Mouse (Mus musculus): ENCODE data around the gene Polr3h. TPM values are rescaled to one million over a fixed set of nuclear protein-coding genes. Genes with fewer than 3 reads are reported as not detected.
"Not testable (repeated sequence)": the region's sequence is repeated elsewhere in the genome, so short reads cannot be mapped to it uniquely, and the experiment has no call there.

Gene Polr3h
- total RNA-seq (2021), result 10 to 100 TPM; 15.6 to 34.4 TPM
- polyA plus RNA-seq (2012; rRNA removed), result 16.7 and 17.5 TPM in 2 replicates
- long read RNA-seq, transcript Polr3h-201 (6 exons, 2,542 nt), result major isoform, 44 of 60 reads
- long read RNA-seq, transcript Polr3h-206 (6 exons, 1,290 nt), result minor isoform, 7 of 60 reads
- long read RNA-seq, partial matches to known transcripts, result 3 of 60 reads
- long read RNA-seq, other reads (novel, unspliced or antisense), result 6 of 60 reads

DNA sequence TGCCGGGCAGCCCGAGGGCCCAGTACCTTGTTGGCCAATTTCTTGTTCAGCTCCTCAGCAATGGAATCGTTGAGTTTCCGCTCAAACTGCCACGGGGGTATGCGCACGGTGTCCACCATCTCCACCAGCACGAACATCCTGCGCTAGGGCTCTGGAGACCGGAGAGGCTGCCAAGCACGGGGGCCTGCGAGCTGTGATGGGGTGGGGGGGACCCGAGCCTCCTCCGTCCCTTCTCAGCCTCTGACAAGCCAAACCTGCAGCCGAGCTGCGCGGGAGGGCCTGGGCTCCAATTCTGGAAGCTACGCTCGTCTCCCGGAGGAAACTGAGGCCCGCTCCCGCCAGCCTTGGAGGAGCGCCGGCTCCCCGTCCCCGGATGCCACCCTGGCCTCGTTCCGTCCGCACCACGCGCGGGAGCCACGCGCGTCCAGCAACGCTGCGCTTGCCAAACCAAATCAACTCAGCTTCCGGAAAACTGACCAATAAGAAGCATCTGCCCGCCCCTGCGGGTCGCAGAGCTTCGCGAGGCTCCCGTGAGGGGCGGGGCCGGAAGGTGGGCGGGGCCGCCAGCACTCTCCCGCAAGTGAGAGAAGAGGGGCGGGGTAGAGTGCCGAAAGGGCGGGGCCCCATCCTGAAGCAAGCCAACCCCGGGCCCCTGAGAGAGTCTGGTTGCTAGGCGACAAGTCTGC lies at the start of gene Polr3h:
Gene Polr3h, minus strand, starts transcription at position 481 of the 686 bp plus-strand sequence.
- DNase-seq, result peak; percentile 98

DNA sequence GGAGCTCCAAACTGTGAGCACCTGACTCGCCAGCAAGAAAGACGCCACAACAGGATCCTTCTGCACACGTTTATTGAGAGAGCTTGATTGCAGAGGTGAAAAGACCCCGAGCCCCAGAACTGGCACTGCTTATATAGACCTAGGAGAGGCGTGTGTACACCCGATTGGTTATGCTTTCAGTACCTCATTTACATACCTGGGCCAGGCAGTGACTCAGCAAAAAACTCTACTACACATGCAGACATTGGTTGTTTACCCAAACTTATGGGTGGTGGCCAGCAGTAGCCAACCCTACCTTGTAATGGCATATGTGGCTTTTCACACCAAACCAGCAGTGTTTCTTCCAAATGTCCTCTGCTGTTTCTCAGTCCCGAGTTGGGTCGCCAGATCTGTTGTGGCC lies 49.1 kb upstream of the Polr3h start:
- DNase-seq, result not testable (repeated sequence)

DNA sequence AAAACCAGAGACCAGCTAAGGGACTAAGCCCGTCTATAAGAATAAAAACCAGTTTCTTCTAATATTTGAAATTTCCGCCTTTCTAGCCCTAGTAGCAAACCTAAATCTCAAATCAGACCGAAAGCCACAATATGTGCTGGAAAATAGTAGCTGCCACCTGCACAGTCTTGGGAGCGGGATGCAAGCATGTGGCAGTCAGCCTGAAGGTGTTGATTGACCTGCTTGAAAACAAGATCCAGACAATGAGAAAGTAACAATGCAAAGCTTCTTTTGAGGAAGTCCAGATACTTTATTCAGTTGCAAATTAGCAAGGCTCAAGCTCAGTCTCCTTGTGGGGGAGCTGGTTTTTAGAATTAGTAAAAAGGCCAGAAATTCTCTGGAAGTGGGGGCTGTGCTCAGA lies 44.5 kb upstream of the Polr3h start:
- DNase-seq, result not testable (repeated sequence)

DNA sequence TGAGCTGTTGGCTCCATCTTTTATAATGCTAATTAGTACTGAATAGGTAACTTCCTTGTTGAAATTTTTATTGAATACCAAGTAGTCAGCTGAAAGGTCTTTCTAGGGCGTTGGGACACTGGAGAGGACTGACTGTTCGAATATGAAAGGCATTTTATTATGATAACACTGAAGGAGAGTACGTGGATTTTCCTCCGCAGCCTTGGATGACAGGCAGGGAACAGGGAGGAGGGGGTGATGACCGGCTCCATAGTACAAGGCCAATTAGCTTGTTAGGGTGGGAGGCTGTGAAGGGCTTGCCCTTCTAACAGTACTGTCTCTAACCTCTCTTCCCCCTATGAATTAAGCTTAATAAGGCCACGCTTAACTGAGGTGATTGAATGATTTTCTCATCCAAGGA lies 43.6 kb upstream of the Polr3h start:
- DNase-seq, result not testable (repeated sequence)

DNA sequence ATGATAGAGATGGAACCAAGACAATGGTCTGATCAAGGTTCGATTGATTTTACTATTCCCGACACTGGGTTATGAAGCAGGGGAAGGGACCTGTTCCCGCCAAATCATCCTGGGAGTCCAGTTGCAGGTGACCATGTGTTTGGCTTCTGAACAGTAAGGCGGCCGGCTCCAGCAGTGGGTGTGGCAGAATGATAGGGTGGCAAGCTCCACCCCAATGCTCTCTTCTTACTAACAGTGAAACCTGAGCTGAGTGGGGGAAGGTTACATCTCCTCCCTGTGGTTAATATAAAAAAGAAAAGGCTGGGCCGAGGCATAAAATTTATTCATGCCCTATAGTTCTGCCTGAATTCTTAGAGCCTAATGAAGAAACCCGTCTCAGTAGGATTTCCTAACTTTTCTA lies 43.1 kb upstream of the Polr3h start:
- DNase-seq, result no peak

DNA sequence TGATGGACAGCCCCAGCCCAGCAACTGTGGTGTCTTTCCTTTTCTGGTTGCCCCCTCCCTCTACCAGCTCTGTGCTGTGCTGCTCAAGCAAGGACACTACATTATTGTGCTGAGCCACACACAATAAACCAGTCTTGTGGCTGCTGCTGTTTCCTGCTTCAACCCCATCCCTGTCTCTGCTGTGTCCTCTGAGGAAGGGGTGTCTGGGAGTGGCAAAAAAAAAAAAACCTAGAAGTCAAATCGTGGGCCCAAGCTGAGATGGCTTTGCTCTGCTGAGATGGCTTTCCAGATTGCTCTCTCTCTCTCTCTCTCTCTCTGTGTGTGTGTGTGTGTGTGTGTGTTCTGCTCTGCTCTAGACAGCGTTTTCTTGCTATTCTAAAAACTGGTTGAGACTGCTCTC lies 42.4 kb upstream of the Polr3h start:
- DNase-seq, result no peak

DNA sequence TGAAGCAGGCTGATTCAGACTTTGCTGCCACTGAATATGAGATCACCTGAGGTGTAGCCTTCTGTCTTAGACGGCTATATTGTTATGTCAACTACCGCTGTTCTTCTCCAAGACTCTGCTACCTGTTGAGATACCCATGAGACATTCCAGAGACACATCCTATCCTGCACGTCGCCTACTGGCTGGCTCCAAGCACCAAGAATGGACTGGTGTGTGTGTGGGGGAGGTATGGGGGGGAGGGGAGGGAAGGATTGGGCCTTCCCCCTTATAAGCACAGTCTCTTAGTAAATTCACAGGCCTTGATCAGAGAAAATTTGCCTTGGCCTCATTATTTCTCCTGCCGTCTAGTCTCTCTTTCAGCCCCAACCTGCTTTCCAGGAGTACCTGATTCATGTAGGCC lies 41.8 kb upstream of the Polr3h start:
- DNase-seq, result no peak

DNA sequence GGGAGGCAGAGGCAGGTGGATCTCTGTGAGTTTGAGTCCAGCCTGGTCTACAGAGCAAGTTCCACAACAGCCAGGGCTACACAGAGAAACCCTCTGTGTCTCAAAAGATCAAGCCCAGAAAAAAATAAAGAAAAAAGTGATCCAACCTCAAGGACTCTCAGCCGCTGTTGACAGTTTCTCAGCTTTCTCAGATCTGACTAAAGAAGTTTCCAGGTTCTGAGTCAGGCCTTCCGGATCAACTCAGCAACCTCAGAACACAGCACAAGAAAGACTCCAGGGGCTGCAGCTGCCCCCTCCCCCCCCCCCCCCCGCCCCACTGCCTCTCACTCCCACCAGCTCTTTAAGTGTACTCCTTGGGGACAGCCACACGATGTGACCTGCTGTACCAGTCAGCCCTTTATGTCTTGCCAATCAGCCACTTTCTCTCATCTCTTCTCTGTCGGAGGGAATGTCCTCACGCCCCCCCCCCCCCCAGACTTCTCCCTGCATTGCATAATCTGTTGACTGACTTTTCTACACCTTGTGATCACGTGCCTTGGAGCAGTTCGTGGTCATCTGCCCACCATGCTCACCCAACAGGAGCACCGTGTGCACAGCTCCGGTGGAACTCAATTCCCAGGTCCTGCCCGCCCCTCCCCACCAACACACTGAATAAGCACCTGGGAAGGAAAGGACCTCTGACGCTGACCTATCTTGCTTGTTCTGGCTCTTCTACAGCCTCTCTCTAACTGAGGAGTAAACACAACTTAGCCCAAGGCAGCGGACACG lies 40.2 kb upstream of the Polr3h start:
- DNase-seq, result no peak

DNA sequence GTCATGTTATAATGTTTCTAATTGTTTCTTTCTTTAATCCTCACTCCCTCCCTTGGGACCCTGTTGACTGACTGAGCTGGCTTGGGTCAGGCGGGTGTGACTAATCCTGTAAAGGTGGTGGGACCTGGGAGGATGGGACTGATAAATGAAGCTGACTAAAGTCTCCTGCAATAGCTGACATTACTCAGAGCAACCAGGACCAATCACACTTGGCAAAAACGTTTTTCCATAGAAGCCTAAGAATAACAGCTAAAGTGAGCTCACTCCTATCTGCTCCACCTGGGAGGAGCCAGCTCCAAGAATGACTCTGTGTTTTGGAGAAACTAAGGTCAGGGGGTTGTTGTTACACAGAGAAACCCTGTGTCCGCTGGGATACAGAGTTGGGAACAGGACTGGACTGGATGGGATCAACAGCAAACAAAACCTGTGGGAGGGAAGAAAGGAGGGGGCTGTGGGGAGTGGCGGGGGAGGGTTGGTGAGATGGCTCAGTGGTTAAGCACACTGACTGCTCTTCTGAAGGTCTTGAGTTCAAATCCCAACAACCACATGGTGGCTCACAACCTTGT lies 39.0 kb upstream of the Polr3h start:
- DNase-seq, result peak; percentile 54

DNA sequence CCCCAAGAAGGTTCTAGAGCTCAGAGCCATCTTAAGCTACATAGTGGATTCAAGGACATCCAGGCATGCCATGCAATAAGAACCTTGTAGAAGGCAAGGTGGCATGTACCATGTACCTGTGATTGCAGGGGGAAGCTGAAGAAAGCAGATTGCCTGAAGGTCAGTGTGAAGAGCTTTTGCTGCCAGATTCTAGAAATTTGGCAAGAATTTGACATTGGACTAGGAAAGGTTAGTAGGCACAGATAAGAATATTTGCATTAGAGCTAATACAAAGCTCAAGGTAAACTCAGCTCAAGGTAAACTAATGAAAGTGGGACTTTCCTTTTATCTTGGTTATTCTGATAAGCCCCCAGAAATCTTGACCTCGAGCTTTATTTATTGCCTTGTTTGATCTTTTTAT lies 38.2 kb upstream of the Polr3h start:
- DNase-seq, result no peak

DNA sequence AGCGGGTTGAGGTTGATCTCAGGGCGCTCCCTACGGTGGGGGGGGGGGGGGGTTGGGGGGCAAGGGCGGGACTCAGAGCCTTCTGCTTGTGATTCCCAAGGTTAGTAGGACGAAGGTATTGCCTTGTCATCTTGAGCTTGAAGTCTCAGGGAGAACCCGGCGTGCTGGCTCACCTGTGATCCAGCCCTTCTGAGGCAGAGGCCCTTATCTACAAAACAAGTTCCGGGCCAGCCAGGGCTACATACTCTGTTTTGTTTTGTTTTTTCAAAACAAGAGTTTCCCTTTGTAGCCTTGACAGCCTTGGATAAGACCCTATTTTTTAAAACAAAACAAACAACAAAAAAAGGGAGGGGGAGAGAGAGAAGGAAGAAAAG lies 35.0 kb upstream of the Polr3h start:
- no peak for DNase-seq

DNA sequence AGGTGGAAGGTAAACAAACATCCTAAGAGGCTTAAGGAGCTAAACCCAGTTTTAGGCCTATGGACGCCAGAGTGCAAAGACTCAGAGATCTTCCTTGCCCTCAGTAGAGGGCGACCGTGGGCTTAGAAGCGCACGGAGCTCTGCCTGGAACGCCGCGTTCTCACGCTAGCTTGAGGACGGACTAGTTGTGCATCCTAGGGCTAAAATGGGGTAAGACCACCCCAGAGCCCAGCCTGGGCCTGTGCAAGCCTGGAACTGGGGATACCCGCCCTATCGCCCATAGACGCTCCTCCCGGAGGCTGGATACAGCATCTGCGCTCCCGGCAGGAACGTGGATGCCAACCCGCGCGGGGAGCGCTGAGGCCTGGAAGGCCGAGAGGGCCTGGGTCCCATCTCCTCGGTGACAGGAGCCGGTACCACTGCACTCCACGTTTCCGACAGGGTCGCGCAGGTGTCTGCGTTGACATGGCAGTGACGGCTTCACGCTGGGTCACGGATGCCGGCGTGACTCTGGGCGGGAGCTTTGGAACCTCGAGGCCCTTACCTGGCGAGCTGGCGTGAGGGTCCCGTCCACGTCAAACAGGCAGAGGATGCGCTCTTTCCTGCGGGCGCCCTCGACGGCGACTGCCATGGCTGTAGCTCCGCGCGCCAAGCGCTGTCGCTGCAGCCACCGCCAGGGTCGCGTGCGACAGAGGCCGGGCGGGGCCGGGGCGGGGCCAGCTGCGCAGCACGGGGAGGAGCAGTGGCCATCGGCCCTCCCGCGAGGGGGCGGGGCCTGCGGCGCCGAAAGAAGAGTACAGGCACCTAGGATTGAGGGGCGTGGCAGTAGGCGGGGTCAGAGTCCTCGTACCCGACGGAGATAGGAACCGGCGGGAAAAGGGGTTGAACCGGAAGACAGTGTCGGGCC lies 34.4 kb upstream of the Polr3h start, which contains the start of gene Pmm1:
Gene Pmm1, minus strand, starts transcription at position 760 of the 907 bp plus-strand sequence.
- DNase-seq, result peak; percentile 99

DNA sequence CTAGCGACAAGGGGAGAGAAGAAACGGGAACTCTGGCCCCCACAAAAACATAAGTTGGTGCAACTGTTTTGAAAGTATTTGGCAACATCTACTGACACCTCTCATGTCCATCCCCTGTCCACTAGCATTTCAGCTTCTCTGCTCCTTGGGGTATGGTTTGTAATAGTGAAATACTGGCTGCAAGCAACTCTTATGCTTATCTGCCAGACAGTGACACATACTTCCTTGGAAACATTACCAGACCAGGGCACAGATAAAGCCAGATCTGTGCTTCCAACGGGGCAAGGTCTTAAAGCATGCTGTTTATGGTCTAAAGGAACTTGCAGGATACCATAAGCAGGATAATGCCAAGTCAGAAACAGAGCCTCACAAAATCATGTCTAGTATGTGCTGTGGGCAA lies 32.9 kb upstream of the Polr3h start:
- DNase-seq, result peak; percentile 41

DNA sequence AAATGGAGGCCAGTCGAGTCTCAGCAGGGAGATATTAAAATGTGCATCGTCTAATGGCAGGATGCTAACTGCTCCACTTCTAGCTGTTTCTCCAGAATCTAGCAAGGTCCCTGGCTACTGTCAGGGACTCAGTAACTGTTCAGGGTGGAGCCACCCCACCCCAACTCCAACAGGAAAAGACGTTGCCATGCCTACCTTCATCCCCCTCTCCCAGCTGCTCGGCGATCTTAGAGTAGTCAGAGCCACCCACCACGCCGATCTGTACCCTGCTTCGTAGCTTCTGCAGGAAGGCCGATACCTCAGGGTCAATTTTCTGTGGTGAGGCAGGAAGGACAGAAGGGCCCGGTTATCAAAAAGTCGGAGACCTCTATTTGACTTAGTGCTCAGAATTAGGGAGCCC lies 31.6 kb upstream of the Polr3h start:
- no peak for DNase-seq

DNA sequence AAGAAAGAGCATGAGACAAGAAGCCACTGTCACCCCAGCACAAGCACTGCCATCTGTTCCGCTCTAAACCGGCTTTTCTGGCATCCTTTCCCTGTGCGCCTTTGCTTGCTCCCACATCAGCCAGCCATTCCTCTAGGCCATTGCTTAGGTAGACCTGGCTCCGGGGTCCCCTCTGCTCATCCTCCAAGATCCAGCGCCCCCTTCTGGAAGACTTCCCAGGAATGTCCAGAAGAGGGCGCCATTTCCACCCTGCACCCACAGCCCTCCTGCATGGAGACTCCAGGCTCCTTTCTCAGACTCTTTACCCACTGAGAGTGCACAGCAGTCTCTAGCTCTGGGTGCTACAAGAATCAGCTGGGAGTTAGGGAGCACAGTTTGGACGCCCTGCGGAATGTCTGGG lies 30.4 kb upstream of the Polr3h start:
- DNase-seq, result peak; percentile 34

DNA sequence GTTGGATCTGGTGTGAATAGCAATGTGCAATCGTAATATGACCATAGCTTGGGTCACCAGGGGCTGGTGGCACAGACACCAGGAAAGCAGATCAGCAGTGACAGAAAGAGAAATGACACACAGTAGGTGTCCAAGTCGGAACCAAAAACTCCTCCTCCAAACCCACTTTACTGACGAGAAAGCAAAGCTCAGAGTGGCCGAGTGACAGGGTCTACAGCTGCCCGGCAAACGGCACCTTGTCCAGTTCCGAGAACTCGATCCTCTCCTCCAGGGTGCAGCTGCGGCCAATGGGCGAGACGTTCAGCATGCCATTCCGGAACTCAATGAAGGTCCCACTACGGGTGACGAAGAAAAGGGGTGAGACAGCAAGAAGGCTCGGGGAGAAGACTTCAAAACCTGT lies 29.4 kb upstream of the Polr3h start:
- DNase-seq, result no peak

DNA sequence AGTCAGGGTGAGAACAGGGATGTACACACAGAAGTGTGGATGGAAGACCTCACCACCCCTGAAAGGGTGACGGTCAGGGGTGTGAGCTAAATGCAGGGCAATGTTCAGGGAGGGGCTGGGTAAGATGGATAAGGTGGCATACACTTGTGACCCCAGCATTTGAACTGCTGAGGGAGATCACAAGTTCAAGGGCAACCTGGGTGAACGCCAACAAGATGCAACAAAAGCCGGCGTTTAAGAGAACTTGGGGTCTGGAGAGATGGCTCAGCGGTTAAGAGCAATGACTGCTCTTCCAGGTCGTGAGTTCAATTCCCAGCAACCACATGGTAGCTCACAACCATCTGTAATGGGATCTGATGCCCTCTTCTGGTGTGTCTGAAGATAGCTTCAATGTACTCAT lies 28.7 kb upstream of the Polr3h start:
- no peak for DNase-seq

DNA sequence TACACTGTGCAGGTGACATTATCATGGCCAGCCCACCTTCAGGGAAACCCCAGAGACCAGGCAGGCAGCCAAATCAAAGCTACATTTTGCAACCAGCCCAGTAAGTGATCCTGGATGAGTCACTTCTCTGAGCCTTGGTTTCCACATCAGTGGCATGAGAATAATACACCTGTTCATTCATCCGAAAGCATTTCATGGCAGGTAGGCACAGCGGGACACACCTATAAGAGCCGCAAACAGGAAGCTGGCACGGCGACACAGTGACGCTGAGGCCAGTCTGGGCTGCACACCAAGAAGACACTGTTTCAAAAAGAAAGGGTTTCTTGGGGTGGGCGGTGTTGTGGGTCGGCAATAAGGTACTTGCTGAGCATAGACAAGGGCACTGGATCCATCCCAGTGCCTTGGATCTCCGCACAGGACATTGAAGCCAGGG lies 28.1 kb upstream of the Polr3h start:
- no peak for DNase-seq

DNA sequence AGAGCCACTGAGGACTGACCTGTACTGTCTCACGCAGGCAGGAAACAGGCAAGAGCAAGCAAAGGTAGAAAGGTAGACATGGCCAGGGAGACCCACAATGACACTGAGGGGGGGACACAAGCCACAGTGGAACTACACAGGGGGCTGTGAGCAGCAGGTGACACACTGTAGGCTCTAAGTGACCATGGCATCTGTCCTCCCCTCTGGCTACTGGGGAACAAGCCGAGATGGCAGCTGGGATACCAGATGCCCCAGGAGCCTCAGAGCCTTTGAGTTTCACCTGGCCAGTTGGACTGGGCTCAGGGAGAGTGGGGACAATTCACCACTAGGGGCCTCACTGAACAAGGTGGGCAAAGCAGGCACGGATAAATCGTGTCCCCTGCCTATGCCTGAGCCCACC lies 26.3 kb upstream of the Polr3h start:
- DNase-seq, result no peak

DNA sequence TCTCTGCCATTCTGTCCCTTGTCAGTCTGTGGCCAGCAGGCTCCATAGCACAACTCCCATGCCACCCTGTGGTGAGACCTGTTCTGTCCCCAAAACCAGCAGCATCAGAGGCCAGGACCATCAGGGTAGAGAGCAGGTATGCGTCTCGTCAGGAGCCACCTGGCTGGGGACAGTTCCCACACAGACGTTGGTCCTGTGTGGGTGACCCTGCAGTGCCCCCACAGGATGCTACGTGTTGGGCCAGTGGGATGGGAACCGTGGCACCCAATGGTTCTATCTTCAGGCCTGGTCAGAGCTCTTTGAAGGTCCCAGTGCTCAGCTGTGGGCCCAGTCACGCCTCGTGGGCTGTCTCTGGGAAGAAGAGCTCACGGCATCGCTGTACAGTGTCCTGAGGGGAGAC lies 25.1 kb upstream of the Polr3h start:
- no peak for DNase-seq

DNA sequence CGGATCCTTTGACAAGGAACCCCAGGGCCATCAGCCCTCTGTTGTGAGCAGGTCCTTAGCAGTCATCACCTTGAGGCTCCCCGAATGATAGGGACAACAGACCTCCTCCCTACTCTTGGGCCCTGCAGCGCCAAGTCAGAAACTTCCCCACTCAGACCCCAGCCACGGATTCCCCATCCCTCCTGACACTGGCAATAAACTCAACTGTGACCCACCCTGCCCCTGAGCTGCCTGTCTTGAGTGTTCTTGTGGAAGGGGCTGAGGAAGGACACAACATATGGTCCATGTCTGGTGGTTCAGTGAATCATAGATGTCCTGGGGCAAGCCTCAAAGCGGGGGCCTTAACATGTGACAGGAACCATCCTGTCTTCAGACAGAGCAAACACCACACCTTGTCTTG lies 24.7 kb upstream of the Polr3h start:
- DNase-seq, result no peak
